Mouse (Mus musculus): ENCODE data around the gene Taf1c. TPM values are rescaled to one million over a fixed set of nuclear protein-coding genes. Genes with fewer than 3 reads are reported as not detected.

The Taf1c gene
- polyA plus RNA-seq, 1 experiment from 2014 or later = 10.7 TPM

Other genes starting within 250 kb of the Taf1c start
- gene Mlycd, start 210.3 kb downstream of the Taf1c start, polyA plus RNA-seq (2016; fragmentation: Nextera tagmentation; extraction: Ambion mirVana) = 11.7 TPM in 2 replicates
- 13.3 and 13.6 TPM in 2 replicates for gene Osgin1, start 171.1 kb downstream of the Taf1c start, polyA plus RNA-seq (2016; fragmentation: Nextera tagmentation; extraction: Ambion mirVana)
- gene Necab2, start 158.5 kb downstream of the Taf1c start, polyA plus RNA-seq (2016; fragmentation: Nextera tagmentation; extraction: Ambion mirVana) = 0.23 and 0.25 TPM in 2 replicates
- gene Slc38a8, start 103.5 kb downstream of the Taf1c start, polyA plus RNA-seq (2016; fragmentation: Nextera tagmentation; extraction: Ambion mirVana) = not detected in 2 replicates
- gene Mbtps1, start 46.5 kb downstream of the Taf1c start, polyA plus RNA-seq (2016; fragmentation: Nextera tagmentation; extraction: Ambion mirVana) = 45.7 and 48.8 TPM in 2 replicates
- gene Hsdl1, start 30.0 kb downstream of the Taf1c start, polyA plus RNA-seq (2016; fragmentation: Nextera tagmentation; extraction: Ambion mirVana) = 25.0 and 25.5 TPM in 2 replicates
- 0.11 and 0.13 TPM in 2 replicates for gene Dnaaf1, start 30.0 kb downstream of the Taf1c start, polyA plus RNA-seq (2016; fragmentation: Nextera tagmentation; extraction: Ambion mirVana)
- gene Adad2, start 7.5 kb upstream of the Taf1c start, polyA plus RNA-seq (2016; fragmentation: Nextera tagmentation; extraction: Ambion mirVana) = 0.08 TPM in 1 of 2 replicates, not detected in the other
- gene Kcng4, start 30.5 kb upstream of the Taf1c start, polyA plus RNA-seq (2016; fragmentation: Nextera tagmentation; extraction: Ambion mirVana) = not detected in 2 replicates
- gene Wfdc1, start 61.1 kb upstream of the Taf1c start, polyA plus RNA-seq (2016; fragmentation: Nextera tagmentation; extraction: Ambion mirVana) = 0.41 and 0.66 TPM in 2 replicates
- gene Atp2c2, start 94.8 kb upstream of the Taf1c start, polyA plus RNA-seq (2016; fragmentation: Nextera tagmentation; extraction: Ambion mirVana) = 0.07 and 0.14 TPM in 2 replicates
- 6.1 and 6.7 TPM in 2 replicates for gene Tldc1, start 173.2 kb upstream of the Taf1c start, polyA plus RNA-seq (2016; fragmentation: Nextera tagmentation; extraction: Ambion mirVana)
- gene Cotl1, start 235.3 kb upstream of the Taf1c start, polyA plus RNA-seq (2016; fragmentation: Nextera tagmentation; extraction: Ambion mirVana) = 46.5 and 49.5 TPM in 2 replicates